Mouse (Mus musculus): ENCODE data around the gene C130026I21Rik. TPM values are rescaled to one million over a fixed set of nuclear protein-coding genes. Genes with fewer than 3 reads are reported as not detected.
"Not testable (repeated sequence)": the region's sequence is repeated elsewhere in the genome, so short reads cannot be mapped to it uniquely, and the experiment has no call there.

Gene C130026I21Rik
- total and polyA plus RNA-seq, 2 experiments from 2014 or later, result 0.52 to 13.3 TPM

GRCm38 (mm10) chr1:85114666-85115402 lies 155.5 kb downstream of the C130026I21Rik start:
- H3K9ac ChIP-seq (replicated peaks; ENCODE audit: low read depth, low read length); H3K4me2 ChIP-seq (ENCODE audit: low read depth, low read length); H3K27me3 ChIP-seq (ENCODE audit: control insufficient read depth, insufficient read depth, low read length); H3K4me1 ChIP-seq (ENCODE audit: control insufficient read depth, insufficient read depth); H3K9me3 ChIP-seq (replicated peaks; ENCODE audit: control insufficient read depth, low read length); H3K4me3 ChIP-seq (ENCODE audit: low read depth, low read length); H3K36me3 ChIP-seq (replicated peaks; ENCODE audit: control insufficient read depth, insufficient read depth, low read length); DNase-seq (ENCODE audit: low spot score); ATAC-seq (ENCODE audit: insufficient read depth, low read depth); H3K27ac ChIP-seq (ENCODE audit: low read depth): not testable (repeated sequence)
- WGBS, result 49% methylated on average over 6 of the region's 6 CpGs

DNA sequence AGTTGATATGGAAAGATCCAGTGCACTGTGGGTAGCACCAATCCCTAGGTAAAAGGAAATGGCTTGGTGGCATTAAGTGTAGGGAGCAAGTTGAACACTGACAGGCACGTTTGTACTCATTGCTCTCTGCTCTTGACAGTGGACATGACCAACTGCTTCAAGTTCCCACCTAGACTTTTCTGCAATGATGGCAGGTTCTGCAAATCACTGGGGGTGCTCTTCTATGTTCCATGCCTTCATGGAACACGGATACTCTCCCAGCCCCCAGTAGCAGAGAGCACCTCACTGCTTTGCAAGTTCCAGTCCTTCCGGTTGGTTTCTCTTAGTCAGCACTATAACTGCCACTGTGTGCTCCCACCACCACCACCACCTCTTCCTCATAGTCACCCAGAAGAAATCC lies 156.3 kb downstream of the C130026I21Rik start:
- 60% methylated on average over 3 of the region's 3 CpGs for WGBS

DNA sequence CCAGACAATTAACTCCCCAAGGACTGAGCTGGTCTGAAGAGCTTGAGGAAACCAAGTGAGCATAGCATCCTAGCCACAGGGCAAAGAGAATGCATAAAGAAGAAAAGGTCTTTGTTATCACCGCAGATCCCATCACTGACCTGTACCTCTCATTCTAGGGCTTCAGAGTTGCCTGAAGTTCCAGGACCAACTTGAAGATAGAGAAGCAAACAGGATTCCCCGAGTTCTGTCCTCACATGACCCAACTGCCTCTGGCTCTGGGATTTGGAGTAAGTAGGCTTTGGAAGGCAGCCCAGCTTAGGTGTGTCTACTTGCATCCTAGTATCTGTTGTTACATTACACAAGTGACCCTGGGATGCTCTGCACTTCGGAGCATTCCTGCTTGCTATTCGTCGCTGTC lies 157.5 kb downstream of the C130026I21Rik start:
- not testable (repeated sequence) for H3K27ac ChIP-seq (ENCODE audit: low read depth); H3K4me3 ChIP-seq (ENCODE audit: low read depth, low read length); ATAC-seq (ENCODE audit: insufficient read depth, low read depth); H3K9me3 ChIP-seq (replicated peaks; ENCODE audit: control insufficient read depth, low read length); H3K4me2 ChIP-seq (ENCODE audit: low read depth, low read length); H3K27me3 ChIP-seq (ENCODE audit: control insufficient read depth, insufficient read depth, low read length); H3K36me3 ChIP-seq (replicated peaks; ENCODE audit: control insufficient read depth, insufficient read depth, low read length); DNase-seq (ENCODE audit: low spot score); H3K9ac ChIP-seq (replicated peaks; ENCODE audit: low read depth, low read length); H3K4me1 ChIP-seq (ENCODE audit: control insufficient read depth, insufficient read depth)
- WGBS, result 56% methylated on average over 2 of the region's 5 CpGs

More for the DNA sequence above, 156.3 kb downstream of the C130026I21Rik start:
- H3K27ac ChIP-seq (ENCODE audit: low read depth); H3K9me3 ChIP-seq (replicated peaks; ENCODE audit: control insufficient read depth, low read length); ATAC-seq (ENCODE audit: insufficient read depth, low read depth); H3K36me3 ChIP-seq (replicated peaks; ENCODE audit: control insufficient read depth, insufficient read depth, low read length); H3K4me3 ChIP-seq (ENCODE audit: low read depth, low read length); DNase-seq (ENCODE audit: low spot score); H3K4me2 ChIP-seq (ENCODE audit: low read depth, low read length); H3K4me1 ChIP-seq (ENCODE audit: control insufficient read depth, insufficient read depth); H3K9ac ChIP-seq (replicated peaks; ENCODE audit: low read depth, low read length); H3K27me3 ChIP-seq (ENCODE audit: control insufficient read depth, insufficient read depth, low read length): not testable (repeated sequence)

DNA sequence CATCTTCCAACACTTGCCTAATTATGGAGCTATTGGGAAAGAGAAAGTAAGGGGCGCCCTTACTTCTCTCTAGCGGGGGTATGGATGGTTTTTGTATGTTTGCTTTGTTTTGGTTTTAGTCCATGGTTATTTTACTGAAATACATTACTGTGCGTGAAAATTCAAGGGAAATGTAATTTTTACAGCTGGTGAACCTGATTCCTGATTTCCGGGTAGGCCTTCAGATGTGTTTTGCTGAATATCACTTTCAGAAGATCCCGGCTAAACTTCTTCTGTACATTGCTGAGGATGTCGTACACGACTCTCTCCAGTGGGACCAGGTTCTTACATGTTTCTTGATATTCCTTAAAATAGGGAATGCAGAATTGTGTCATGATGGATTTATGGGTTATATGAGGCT lies 158.1 kb downstream of the C130026I21Rik start:
- H3K4me2 ChIP-seq (ENCODE audit: low read depth, low read length); ATAC-seq (ENCODE audit: insufficient read depth, low read depth); H3K9me3 ChIP-seq (replicated peaks; ENCODE audit: control insufficient read depth, low read length); H3K4me3 ChIP-seq (ENCODE audit: low read depth, low read length); H3K27me3 ChIP-seq (ENCODE audit: control insufficient read depth, insufficient read depth, low read length); H3K27ac ChIP-seq (ENCODE audit: low read depth); H3K36me3 ChIP-seq (replicated peaks; ENCODE audit: control insufficient read depth, insufficient read depth, low read length); H3K4me1 ChIP-seq (ENCODE audit: control insufficient read depth, insufficient read depth); H3K9ac ChIP-seq (replicated peaks; ENCODE audit: low read depth, low read length); DNase-seq (ENCODE audit: low spot score): not testable (repeated sequence)
- WGBS, result 80% methylated on average over 7 of the region's 7 CpGs

DNA sequence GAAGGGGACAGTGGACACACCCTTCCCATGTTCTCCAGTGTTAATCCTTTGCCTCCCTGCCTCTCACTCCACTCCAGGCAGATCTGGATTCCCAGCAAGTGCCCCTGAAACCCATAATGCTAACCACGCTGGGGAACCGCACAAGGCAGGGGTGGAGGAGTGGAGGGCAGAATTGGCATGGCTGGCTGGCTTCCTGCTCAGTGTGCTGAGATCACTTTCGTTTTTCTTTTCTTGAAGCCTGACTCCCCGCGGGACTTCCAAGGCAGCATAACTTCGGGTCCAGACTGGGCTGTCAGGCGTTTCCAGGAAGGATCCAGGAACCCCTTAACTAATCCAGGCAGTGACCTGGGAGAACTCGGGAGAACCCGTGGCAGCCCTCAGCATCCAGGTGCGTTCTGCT lies 158.8 kb downstream of the C130026I21Rik start:
- not testable (repeated sequence) for H3K36me3 ChIP-seq (replicated peaks; ENCODE audit: control insufficient read depth, insufficient read depth, low read length); H3K4me2 ChIP-seq (ENCODE audit: low read depth, low read length); H3K4me1 ChIP-seq (ENCODE audit: control insufficient read depth, insufficient read depth); H3K4me3 ChIP-seq (ENCODE audit: low read depth, low read length); H3K9ac ChIP-seq (replicated peaks; ENCODE audit: low read depth, low read length); H3K9me3 ChIP-seq (replicated peaks; ENCODE audit: control insufficient read depth, low read length); ATAC-seq (ENCODE audit: insufficient read depth, low read depth); DNase-seq (ENCODE audit: low spot score); H3K27me3 ChIP-seq (ENCODE audit: control insufficient read depth, insufficient read depth, low read length); H3K27ac ChIP-seq (ENCODE audit: low read depth)
- WGBS, result 60% methylated on average over 9 of the region's 10 CpGs

- H3K9me3 ChIP-seq (replicated peaks; ENCODE audit: control insufficient read depth, low read length); ATAC-seq (ENCODE audit: insufficient read depth, low read depth); H3K27me3 ChIP-seq (ENCODE audit: control insufficient read depth, insufficient read depth, low read length); H3K36me3 ChIP-seq (replicated peaks; ENCODE audit: control insufficient read depth, insufficient read depth, low read length); H3K4me2 ChIP-seq (ENCODE audit: low read depth, low read length); H3K4me1 ChIP-seq (ENCODE audit: control insufficient read depth, insufficient read depth); H3K4me3 ChIP-seq (ENCODE audit: low read depth, low read length); H3K27ac ChIP-seq (ENCODE audit: low read depth); DNase-seq (ENCODE audit: low spot score); H3K9ac ChIP-seq (replicated peaks; ENCODE audit: low read depth, low read length): not testable (repeated sequence)
- 70% methylated on average over 2 of the region's 3 CpGs for WGBS
Observed at GRCm38 (mm10) chr1:85110876-85111275, 159.5 kb downstream of the C130026I21Rik start.

DNA sequence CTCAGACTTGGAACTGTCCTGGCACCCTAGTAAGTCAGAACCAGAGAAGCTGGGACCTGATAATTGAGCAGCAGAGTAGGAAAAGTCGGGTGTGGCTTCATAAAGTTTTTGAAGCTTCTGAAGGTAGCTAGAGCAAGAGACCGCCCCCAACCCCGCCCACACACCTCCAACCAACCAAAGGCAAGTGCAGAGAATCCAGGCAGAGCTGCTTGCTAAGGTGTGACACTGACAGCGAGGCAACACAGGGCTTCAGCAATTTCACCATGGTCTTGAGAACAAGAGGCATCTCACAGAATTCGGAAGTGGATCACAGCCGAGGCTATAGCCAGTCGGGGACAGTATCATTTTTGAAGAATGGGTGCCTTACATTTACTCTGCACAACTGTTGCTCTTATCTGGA lies 160.6 kb downstream of the C130026I21Rik start, which contains the start of gene A530032D15Rik:
Gene A530032D15Rik (minus strand): TSS at position 101 of the 400 bp plus-strand sequence.
- DNase-seq (ENCODE audit: low spot score); H3K36me3 ChIP-seq (replicated peaks; ENCODE audit: control insufficient read depth, insufficient read depth, low read length): not testable (repeated sequence)

DNA sequence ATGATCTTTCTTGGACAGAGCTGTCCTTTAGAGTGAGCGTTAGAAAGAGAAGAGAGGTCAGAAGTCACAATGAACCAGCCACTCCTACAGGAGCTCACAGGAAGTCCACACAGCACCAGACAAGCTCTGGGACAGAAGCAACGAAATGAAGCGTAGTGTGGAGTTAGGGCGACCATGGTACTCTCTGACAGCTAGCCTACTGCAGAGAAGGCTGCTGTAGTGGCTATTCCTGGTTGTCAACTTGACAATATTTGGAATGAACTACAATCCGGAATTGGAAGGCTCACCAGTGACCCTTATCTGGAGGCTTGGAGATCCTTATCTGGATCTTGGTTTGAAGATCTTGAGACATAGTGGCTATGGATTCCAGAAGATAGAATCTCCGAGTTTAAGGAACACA lies 164.4 kb downstream of the C130026I21Rik start:
- ATAC-seq (ENCODE audit: insufficient read depth, low read depth); H3K9me3 ChIP-seq (replicated peaks; ENCODE audit: control insufficient read depth, low read length); DNase-seq (ENCODE audit: low spot score); H3K27ac ChIP-seq (ENCODE audit: low read depth); H3K27me3 ChIP-seq (ENCODE audit: control insufficient read depth, insufficient read depth, low read length); H3K9ac ChIP-seq (replicated peaks; ENCODE audit: low read depth, low read length); H3K4me2 ChIP-seq (ENCODE audit: low read depth, low read length); H3K4me3 ChIP-seq (ENCODE audit: low read depth, low read length); H3K36me3 ChIP-seq (replicated peaks; ENCODE audit: control insufficient read depth, insufficient read depth, low read length); H3K4me1 ChIP-seq (ENCODE audit: control insufficient read depth, insufficient read depth): not testable (repeated sequence)
- 52% methylated on average over 5 of the region's 6 CpGs for WGBS

More for the DNA sequence above, 160.6 kb downstream of the C130026I21Rik start, which contains the start of gene A530032D15Rik:
- not testable (repeated sequence) for H3K27ac ChIP-seq (ENCODE audit: low read depth); H3K4me2 ChIP-seq (ENCODE audit: low read depth, low read length); H3K4me3 ChIP-seq (ENCODE audit: low read depth, low read length); H3K4me1 ChIP-seq (ENCODE audit: control insufficient read depth, insufficient read depth); H3K9me3 ChIP-seq (replicated peaks; ENCODE audit: control insufficient read depth, low read length); H3K9ac ChIP-seq (replicated peaks; ENCODE audit: low read depth, low read length); ATAC-seq (ENCODE audit: insufficient read depth, low read depth); H3K27me3 ChIP-seq (ENCODE audit: control insufficient read depth, insufficient read depth, low read length)
- WGBS, result no CpG with 5 or more reads among the region's 7 CpGs
